Mouse (Mus musculus): ENCODE data around the gene Fam189a2. TPM values are rescaled to one million over a fixed set of nuclear protein-coding genes. Genes with fewer than 3 reads are reported as not detected.

Fam189a2 gene
- polyA plus RNA-seq, 1 experiment, result 4.8 TPM

- Histone ChIP-seq H3K27me3 (ENCODE audit: control insufficient read depth, insufficient read depth, low read length) (no peaks in the 10 kb centered on the region), H3K27ac (ENCODE audit: control insufficient read depth, insufficient read depth, low read length) (no peak overlapping the region), H3K36me3 (ENCODE audit: control insufficient read depth, insufficient read depth, low read length) (no peaks in the 10 kb centered on the region), H3K4me3 (ENCODE audit: control insufficient read depth, insufficient read depth, low read length) (no peak overlapping the region), H3K4me1 (replicated peaks; ENCODE audit: control insufficient read depth, insufficient read depth, low read length) (no peaks in the 10 kb centered on the region)
- no peak for DNase-seq
- 92% methylated on average over 7 of the region's 7 CpGs for WGBS
- TF ChIP-seq POLR2A (IDR thresholded peaks at IDR 0.05; ENCODE audit: control insufficient read depth, extremely low read depth, insufficient read depth, low read length, poor library complexity) (no peak), CTCF (IDR thresholded peaks at IDR 0.05; ENCODE audit: borderline replicate concordance, control insufficient read depth, extremely low read depth, insufficient read depth, low read length, poor library complexity) (no peak)
Observed at GRCm38 (mm10) chr19:23971391-23971790, 59.4 kb downstream of the Fam189a2 start.

GRCm38 (mm10) chr19:23970374-23970773, 60.4 kb downstream of the Fam189a2 start:
- Histone ChIP-seq H3K4me1 (replicated peaks; ENCODE audit: control insufficient read depth, insufficient read depth, low read length) (no peaks in the 10 kb centered on the region), H3K4me3 (ENCODE audit: control insufficient read depth, insufficient read depth, low read length) (no peak overlapping the region), H3K36me3 (ENCODE audit: control insufficient read depth, insufficient read depth, low read length) (no peaks in the 10 kb centered on the region), H3K27me3 (ENCODE audit: control insufficient read depth, insufficient read depth, low read length) (no peaks in the 10 kb centered on the region), H3K27ac (ENCODE audit: control insufficient read depth, insufficient read depth, low read length) (no peak overlapping the region)
- TF ChIP-seq POLR2A (IDR thresholded peaks at IDR 0.05; ENCODE audit: control insufficient read depth, extremely low read depth, insufficient read depth, low read length, poor library complexity), result no peak
- no peak for TF ChIP-seq CTCF (IDR thresholded peaks at IDR 0.05; ENCODE audit: borderline replicate concordance, control insufficient read depth, extremely low read depth, insufficient read depth, low read length, poor library complexity)
- WGBS, result 98% methylated on average over 3 of the region's 3 CpGs
- no peak for DNase-seq

GRCm38 (mm10) chr19:23968862-23969225, 62.0 kb downstream of the Fam189a2 start:
- DNase-seq, result no peak
- H3K27me3 ChIP-seq (ENCODE audit: control insufficient read depth, insufficient read depth, low read length), result no peaks in the 10 kb centered on the region
- no peaks in the 10 kb centered on the region for H3K36me3 ChIP-seq (ENCODE audit: control insufficient read depth, insufficient read depth, low read length)
- H3K27ac ChIP-seq (ENCODE audit: control insufficient read depth, insufficient read depth, low read length), result no peak overlapping the region
- H3K4me1 ChIP-seq (replicated peaks; ENCODE audit: control insufficient read depth, insufficient read depth, low read length), result no peaks in the 10 kb centered on the region
- WGBS, result 100% methylated on average over 2 of the region's 2 CpGs
- no peak overlapping the region for H3K4me3 ChIP-seq (ENCODE audit: control insufficient read depth, insufficient read depth, low read length)
- no peak for TF ChIP-seq POLR2A (IDR thresholded peaks at IDR 0.05; ENCODE audit: control insufficient read depth, extremely low read depth, insufficient read depth, low read length, poor library complexity)
- TF ChIP-seq CTCF (IDR thresholded peaks at IDR 0.05; ENCODE audit: borderline replicate concordance, control insufficient read depth, extremely low read depth, insufficient read depth, low read length, poor library complexity), result no peak

GRCm38 (mm10) chr19:23968125-23968861, 62.5 kb downstream of the Fam189a2 start:
- no peaks in the 10 kb centered on the region for H3K4me1 ChIP-seq (replicated peaks; ENCODE audit: control insufficient read depth, insufficient read depth, low read length)
- H3K27me3 ChIP-seq (ENCODE audit: control insufficient read depth, insufficient read depth, low read length), result no peaks in the 10 kb centered on the region
- no peak overlapping the region for H3K27ac ChIP-seq (ENCODE audit: control insufficient read depth, insufficient read depth, low read length)
- no peak overlapping the region for H3K4me3 ChIP-seq (ENCODE audit: control insufficient read depth, insufficient read depth, low read length)
- no peak for DNase-seq
- no peak for TF ChIP-seq CTCF (IDR thresholded peaks at IDR 0.05; ENCODE audit: borderline replicate concordance, control insufficient read depth, extremely low read depth, insufficient read depth, low read length, poor library complexity)
- no peak for TF ChIP-seq POLR2A (IDR thresholded peaks at IDR 0.05; ENCODE audit: control insufficient read depth, extremely low read depth, insufficient read depth, low read length, poor library complexity)
- WGBS, result 91% methylated on average over 5 of the region's 5 CpGs
- no peaks in the 10 kb centered on the region for H3K36me3 ChIP-seq (ENCODE audit: control insufficient read depth, insufficient read depth, low read length)

GRCm38 (mm10) chr19:23967156-23967555, 63.7 kb downstream of the Fam189a2 start:
- TF ChIP-seq CTCF (IDR thresholded peaks at IDR 0.05; ENCODE audit: borderline replicate concordance, control insufficient read depth, extremely low read depth, insufficient read depth, low read length, poor library complexity) (no peak), POLR2A (IDR thresholded peaks at IDR 0.05; ENCODE audit: control insufficient read depth, extremely low read depth, insufficient read depth, low read length, poor library complexity) (no peak)
- H3K27ac ChIP-seq (ENCODE audit: control insufficient read depth, insufficient read depth, low read length), result no peak overlapping the region
- H3K4me1 ChIP-seq (replicated peaks; ENCODE audit: control insufficient read depth, insufficient read depth, low read length), result no peaks in the 10 kb centered on the region
- H3K4me3 ChIP-seq (ENCODE audit: control insufficient read depth, insufficient read depth, low read length), result no peak overlapping the region
- no peak for DNase-seq
- H3K36me3 ChIP-seq (ENCODE audit: control insufficient read depth, insufficient read depth, low read length), result no peaks in the 10 kb centered on the region
- H3K27me3 ChIP-seq (ENCODE audit: control insufficient read depth, insufficient read depth, low read length), result no peaks in the 10 kb centered on the region
- 92% methylated on average over 2 of the region's 2 CpGs for WGBS

- Histone ChIP-seq H3K36me3 (ENCODE audit: control insufficient read depth, insufficient read depth, low read length) (no peaks in the 10 kb centered on the region), H3K4me3 (ENCODE audit: control insufficient read depth, insufficient read depth, low read length) (no peak overlapping the region), H3K4me1 (replicated peaks; ENCODE audit: control insufficient read depth, insufficient read depth, low read length) (no peaks in the 10 kb centered on the region), H3K27me3 (ENCODE audit: control insufficient read depth, insufficient read depth, low read length) (no peaks in the 10 kb centered on the region), H3K27ac (ENCODE audit: control insufficient read depth, insufficient read depth, low read length) (no peak overlapping the region)
- no peak for DNase-seq
- 94% methylated on average over 9 of the region's 9 CpGs for WGBS
- TF ChIP-seq CTCF (IDR thresholded peaks at IDR 0.05; ENCODE audit: borderline replicate concordance, control insufficient read depth, extremely low read depth, insufficient read depth, low read length, poor library complexity) (no peak), POLR2A (IDR thresholded peaks at IDR 0.05; ENCODE audit: control insufficient read depth, extremely low read depth, insufficient read depth, low read length, poor library complexity) (no peak)
Observed at GRCm38 (mm10) chr19:23966376-23966775, 64.4 kb downstream of the Fam189a2 start.

Measured in thymus, adult 2 months (tissue).